Mouse (Mus musculus) ES-E14 (cell line): ENCODE data around the gene Rbl2.

ENCODE experiments used
- CHD2 ChIP-seq: IDR thresholded peaks from 2 replicates; pipeline ENCODE4 v1.6.1; 2014; ENCODE audit warnings: mild to moderate bottlenecking, low read depth, low read length, inconsistent platforms
- HCFC1 ChIP-seq: IDR thresholded peaks from 2 replicates; pipeline ENCODE4 v1.6.1; 2012; ENCODE audit warnings: low read length, inconsistent platforms, borderline replicate concordance; ENCODE audit not compliant: insufficient read depth
- MAFK ChIP-seq: IDR thresholded peaks from 2 replicates; pipeline ENCODE4 v1.6.1; 2014; ENCODE audit warnings: mild to moderate bottlenecking, low read depth, low read length, inconsistent platforms; ENCODE audit not compliant: insufficient read depth
- ZC3H11A ChIP-seq: IDR thresholded peaks from 2 replicates; pipeline ENCODE4 v1.6.1; 2012; ENCODE audit warnings: low read depth, mild to moderate bottlenecking, inconsistent platforms, low read length, borderline replicate concordance
- ZNF384 ChIP-seq: IDR thresholded peaks from 2 replicates; pipeline ENCODE4 v1.6.1; 2012; ENCODE audit warnings: low read depth, low read length, inconsistent platforms

DNA sequence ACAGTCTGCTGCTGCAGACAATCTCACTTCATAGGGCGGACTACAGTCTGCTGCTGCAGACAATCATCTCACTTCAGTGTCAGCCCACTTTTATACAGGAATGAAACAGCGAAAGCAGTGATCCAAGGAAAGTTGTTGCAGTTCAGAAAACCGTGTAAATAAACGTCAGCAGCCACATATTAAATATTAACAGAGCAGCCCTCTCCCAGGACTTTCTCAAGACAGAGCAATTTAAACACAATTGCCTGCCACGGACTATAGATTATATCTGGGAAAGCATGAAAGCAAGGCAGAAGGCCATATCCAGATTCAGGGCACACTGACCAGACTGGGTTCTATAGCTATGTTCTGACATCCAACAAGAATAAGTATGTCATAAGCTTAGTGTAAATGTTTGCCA, 24.3 kb downstream of the Rbl2 start:
- TF ChIP-seq MAFK (no peak), ZC3H11A (no peak), HCFC1 (no peak), ZNF384 (no peak), CHD2 (no peak)
